Mouse (Mus musculus) gastrocnemius, postnatal 25 days (tissue): ENCODE results near the gene Pptc7. TPM values are rescaled to one million over a fixed set of nuclear protein-coding genes. Genes with fewer than 3 reads are reported as not detected.

Experiments used
- DNase-seq: peaks from one replicate; pipeline ENCODE4 v3.0.0; 2022
- total RNA-seq, 2 experiments: library from RNA; stranded (reverse); gene quantifications; 1 replicate in 1 of 2; 2 replicates in 1 of 2; pipeline ENCODE4 v1.2.3; 2021

The Pptc7 gene
- total RNA-seq, 2 experiments from 2014 or later: 78.9 to 87.0 TPM

- no peak for DNase-seq
These were observed 17.0 kb upstream of the Pptc7 start for GRCm38 (mm10) chr5:122267136-122267535.

DNA sequence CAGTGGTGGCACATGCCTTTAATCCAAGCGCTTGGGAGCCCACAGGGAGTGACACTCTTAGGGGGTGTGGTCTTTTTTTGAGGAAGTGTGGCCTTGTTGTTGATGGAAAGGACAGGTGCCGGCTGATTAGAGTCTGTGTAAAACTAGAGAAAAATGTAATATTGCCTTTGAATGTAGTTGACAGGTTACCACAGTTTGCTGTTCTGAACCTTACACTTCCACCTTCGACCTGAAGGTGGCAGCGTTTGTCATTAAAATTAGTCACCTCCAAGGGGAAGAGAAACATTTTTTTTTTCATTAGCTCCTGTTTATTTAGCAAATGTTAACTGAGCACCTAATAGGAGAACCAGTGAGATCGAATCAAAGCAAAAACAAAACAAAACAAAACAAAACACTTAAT, 16.3 kb upstream of the Pptc7 start:
- no peak for DNase-seq

GRCm38 (mm10) chr5:122268858-122269604, 15.1 kb upstream of the Pptc7 start:
- DNase-seq: no peak

DNA sequence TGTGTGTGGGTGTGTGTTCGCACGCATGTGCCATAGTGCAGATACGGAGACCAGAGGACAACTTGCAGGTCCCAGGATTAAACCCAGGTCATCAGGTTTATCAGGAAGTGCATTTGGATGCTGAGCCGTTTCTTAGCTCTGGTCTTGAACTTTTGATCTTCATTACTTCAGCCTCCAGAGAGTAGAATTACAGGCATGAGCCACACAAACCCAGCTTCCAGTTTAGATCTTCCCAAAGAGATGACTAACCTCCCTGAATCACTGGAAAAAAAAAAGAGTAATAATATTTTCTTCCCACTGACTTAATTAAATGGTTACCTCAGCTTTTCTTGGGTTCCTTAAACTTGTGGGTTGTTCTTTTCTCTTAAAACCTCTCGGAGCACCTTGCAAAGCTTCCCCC, 11.3 kb upstream of the Pptc7 start:
- DNase-seq: no peak

DNA sequence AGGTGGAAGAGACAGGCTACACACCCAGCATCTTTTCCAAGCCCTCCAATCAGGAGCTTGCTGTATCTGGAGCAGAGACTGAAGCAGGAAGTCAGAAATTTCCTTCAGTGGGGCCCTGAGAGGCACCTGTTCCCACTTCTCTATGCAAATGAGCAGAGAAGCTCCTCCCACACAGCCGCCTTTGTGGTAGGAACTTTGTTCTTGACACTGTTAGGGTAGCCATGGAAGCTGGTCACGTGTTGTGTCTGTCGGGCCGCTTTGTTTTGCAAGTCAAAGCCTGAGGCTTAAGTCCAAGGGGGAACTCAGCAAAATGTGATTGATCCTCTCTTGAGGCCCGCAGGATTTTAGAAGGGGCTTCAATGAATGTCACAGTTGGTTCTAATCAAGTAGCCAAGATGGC, 9.4 kb upstream of the Pptc7 start:
- DNase-seq: peak; percentile 31

DNA sequence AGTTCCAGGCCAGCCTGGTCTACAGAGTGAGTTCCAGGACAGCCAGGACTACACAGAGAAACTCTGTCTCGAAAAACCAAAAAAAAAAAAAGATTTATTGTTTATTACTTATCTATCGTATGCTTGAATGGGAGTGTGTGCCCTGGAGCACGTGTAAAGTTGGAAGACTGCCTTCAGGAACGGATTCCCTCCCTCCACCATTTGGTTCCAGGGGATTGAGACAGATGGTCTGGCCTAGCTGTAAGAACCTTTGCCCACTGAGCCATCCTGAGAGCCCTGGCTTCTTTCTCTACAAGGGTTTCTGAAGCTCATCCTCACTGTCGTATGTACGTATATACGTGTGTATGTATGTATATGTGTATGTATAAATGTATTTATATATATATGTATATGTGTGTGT, 5.2 kb upstream of the Pptc7 start:
- no peak for DNase-seq

GRCm38 (mm10) chr5:122279799-122280421, 4.3 kb upstream of the Pptc7 start:
- peak; percentile 43 for DNase-seq

- DNase-seq: peak; percentile 32
These were observed 3.7 kb upstream of the Pptc7 start for GRCm38 (mm10) chr5:122280422-122280826.

DNA sequence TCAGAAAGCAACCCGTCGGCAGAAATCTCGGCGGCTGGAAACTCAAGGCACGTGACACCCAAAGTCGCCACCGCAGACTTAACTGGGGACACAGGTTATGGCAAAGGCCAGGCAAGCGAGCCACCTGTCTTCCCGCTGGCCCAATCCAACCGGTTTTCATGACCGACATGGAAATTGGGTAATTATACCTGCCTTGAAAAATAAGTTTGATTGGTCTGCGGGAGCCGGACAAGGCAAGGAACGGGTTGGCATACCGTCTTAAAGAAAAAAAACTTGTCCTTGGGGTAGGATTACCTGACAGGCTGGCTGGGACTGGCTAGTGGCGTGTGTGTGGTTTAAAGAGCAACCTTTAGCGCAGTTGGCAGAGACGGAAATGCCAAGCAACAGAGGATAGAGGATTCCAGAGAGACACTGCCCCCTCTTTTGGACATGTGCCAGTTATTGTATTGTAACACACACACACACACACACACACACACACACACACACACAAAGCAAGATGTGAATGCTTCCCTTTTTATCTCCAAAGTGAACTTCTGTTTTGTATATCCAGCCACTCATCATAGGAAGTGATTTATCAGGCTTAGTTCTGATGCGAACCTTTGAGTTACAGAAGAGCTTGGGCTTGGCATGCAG, 3.2 kb upstream of the Pptc7 start:
- peak; percentile 73 for DNase-seq

GRCm38 (mm10) chr5:122283828-122284182, 360 bp upstream of the Pptc7 start:
- no peak for DNase-seq

DNA sequence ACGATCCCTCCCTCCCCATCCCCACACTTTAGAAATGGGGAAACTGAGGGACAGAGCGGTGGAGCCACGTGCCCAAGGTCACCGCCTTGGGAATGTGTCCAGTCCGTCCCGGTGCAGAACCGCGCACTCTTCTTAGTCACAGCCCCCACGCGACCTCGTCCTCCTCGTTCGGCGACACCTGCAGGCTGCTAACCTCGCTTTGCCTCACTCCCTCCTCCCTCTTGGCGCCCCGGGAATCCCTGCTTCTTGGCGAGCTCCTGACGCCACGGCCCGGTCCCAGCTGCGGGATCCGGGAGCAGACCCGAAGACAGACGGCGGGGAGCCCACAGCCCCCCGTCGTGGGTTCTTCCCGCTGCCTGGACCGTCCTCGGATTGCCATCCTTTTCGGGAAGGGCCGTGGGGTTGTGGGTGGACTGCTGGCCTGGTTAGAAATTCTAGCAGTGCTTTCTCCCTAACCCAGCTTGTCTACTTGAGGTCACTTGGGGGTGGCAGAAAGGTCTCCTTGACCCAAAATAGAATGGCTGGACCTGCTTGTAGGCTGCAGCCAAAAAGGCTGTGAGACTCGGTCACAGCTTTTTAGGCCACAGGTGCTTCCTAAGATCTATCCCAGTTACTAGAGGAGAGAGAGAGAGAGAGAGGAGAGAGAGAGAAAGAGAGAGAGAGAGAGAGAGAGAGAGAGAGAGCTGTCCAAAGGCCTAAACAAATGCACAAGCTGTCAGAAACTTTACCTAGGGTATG, 1.0 kb downstream of the Pptc7 start:
- DNase-seq: peak; percentile 63

DNA sequence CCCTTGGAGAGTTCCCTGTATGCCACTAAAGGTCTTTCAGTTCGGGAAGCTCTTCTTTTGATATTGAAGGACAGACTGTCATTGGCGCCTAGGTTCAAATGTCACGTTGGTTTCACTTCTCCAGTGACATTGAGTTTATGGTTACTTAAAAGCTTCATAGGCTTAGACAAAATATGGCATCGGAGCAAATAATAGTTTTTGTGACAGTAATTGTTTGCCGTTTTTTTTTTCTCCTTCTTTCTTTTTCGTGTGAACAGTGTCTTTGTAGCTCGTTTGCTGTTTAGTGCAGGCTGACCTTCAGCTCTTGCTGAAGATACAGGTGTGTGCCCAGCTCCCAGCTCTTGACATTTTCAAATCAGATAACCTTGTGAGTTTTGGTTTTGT, 1.6 kb downstream of the Pptc7 start:
- no peak for DNase-seq

- DNase-seq: no peak
These were observed 2.0 kb downstream of the Pptc7 start for GRCm38 (mm10) chr5:122286191-122286590.

GRCm38 (mm10) chr5:122287026-122287425, 2.9 kb downstream of the Pptc7 start:
- no peak for DNase-seq

- DNase-seq: peak; percentile 47
These were observed 4.1 kb downstream of the Pptc7 start for GRCm38 (mm10) chr5:122288147-122288811.

DNA sequence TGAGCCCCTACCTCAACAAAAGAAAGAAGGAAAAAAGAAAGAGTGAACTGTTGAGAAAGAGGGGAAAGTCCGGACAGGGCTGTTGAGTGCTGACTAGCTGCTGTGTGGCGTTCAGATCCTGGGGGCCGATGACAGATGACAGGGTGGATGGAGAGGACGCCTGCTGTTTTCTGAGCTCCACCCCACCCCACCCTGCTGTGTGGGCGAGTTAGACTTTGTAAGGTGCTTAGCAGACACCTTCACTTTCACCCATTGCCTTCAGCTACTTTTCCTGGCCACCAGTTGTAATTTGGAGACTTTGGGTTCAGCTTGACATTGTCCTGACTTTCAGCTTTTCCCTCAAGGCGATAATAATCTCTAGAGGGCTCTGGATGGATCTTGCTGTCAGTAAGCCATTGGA, 7.0 kb downstream of the Pptc7 start:
- DNase-seq: no peak

DNA sequence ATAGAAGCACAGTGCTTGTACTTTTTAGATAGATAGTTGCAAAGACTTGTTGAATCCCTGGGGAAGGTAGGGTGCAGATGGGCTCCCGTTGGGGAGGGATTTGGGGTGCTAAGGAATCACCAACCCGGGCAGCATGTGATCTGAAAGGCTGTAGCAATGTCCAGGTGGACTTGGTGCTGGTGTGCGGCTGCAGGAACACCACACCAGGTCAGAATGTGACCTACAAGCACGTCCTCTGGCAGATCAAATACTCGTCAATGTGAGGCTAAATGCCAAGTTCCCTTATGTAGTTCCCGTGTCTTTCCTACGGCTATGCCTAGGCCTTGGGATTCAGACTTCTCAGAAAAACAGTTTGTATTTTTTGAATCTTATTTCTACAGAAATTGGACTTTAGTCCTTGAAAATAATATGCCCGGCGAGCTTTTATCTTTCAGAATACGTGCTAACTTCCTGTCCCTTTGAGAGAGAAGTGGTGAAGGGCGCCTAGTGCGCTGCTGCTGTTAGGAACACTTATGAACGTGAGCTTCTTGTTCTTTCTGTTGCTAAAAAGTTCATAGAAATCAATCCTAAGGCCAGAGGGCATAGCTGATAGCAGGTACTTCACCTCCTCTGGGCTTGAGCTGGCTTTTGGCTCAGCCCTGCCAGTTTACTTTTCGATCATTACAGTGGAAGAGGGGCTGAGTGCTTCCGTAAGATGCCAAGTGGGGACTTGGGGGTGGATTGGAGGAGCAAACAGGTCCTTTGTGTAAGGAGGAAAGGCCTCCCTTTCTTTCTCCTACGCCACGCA, 7.6 kb downstream of the Pptc7 start:
- DNase-seq: no peak

- no peak for DNase-seq
These were observed 9.0 kb downstream of the Pptc7 start for GRCm38 (mm10) chr5:122293131-122293530.

GRCm38 (mm10) chr5:122294219-122294735, 10.1 kb downstream of the Pptc7 start:
- DNase-seq: no peak

- no peak for DNase-seq
These were observed 11.2 kb downstream of the Pptc7 start for GRCm38 (mm10) chr5:122295113-122295935.
